Mouse (Mus musculus) heart, embryonic 10.5 days (tissue): Measurements from ENCODE around the gene Cflar. TPM values are rescaled to one million over a fixed set of nuclear protein-coding genes. Genes with fewer than 3 reads are reported as not detected.
"Not testable (repeated sequence)": the region's sequence is repeated elsewhere in the genome, so short reads cannot be mapped to it uniquely, and the experiment has no call there.

Experiments used
- DNase-seq: peaks from one replicate; pipeline ENCODE4 v3.0.0-alpha.2; 2017; ENCODE audit warnings: low spot score
- H3K27ac ChIP-seq: fragments of 300-500 bp; sonication (generic); 2 replicates; pipeline ENCODE4 v1.5.1; 2016; ENCODE audit warnings: mild to moderate bottlenecking
- H3K27me3 ChIP-seq: fragments of 300-500 bp; sonication (generic); 2 replicates; pipeline ENCODE4 v1.6.1; 2016; ENCODE audit warnings: mild to moderate bottlenecking; ENCODE audit not compliant: poor library complexity, insufficient read depth, severe bottlenecking
- H3K36me3 ChIP-seq: fragments of 300-500 bp; sonication (generic); 2 replicates; pipeline ENCODE4 v1.6.1; 2016; ENCODE audit warnings: mild to moderate bottlenecking, moderate library complexity
- H3K4me1 ChIP-seq: fragments of 300-500 bp; sonication (generic); 2 replicates; pipeline ENCODE4 v1.6.1; 2016; ENCODE audit warnings: mild to moderate bottlenecking
- H3K4me3 ChIP-seq: fragments of 300-500 bp; sonication (generic); 2 replicates; pipeline ENCODE4 v1.5.1; 2016; ENCODE audit warnings: mild to moderate bottlenecking, moderate library complexity
- H3K9me3 ChIP-seq: fragments of 300-500 bp; sonication (generic); 2 replicates; pipeline ENCODE4 v1.6.1; 2016; ENCODE audit warnings: mild to moderate bottlenecking, moderate library complexity
- WGBS: fragments of 180-500 bp; shearing (Covaris S2); methylation state at CpG from one replicate; pipeline ENCODE4 v1.1.7; 2016; 5-methylcytosine and 5-hydroxymethylcytosine counted together
- polyA plus RNA-seq: library from polyadenylated mRNA; unstranded; fragments of >200 nt; fragmentation: Nextera tagmentation; extraction: Ambion mirVana; gene quantifications from 2 replicates; pipeline ENCODE4 v1.2.1, GENCODE M21; 2016

Gene Cflar
- polyA plus RNA-seq, 1 experiment from 2014 or later = 31.6 TPM

DNA sequence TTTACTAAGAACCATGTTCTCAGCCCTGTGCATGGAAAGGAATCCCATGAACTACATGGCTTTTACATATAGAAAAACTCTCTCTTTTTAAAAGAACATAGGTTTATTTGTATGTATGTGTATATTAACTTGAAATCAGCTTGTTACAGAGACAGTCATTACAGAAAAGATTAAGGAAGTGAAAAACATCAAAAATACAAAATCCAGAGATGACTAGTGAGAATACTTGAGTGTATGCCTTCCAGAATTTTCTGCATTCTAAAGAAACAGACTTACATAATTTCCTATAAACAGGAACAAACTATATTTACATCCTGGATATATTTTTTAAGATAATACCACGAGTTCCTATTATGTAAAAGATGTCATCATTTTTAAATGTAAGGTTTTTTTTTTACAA lies 17.6 kb upstream of the Cflar start:
- H3K4me1 ChIP-seq = no peaks in the 10 kb centered on the region
- H3K27ac ChIP-seq = no peak overlapping the region
- 88% methylated on average over 1 of the region's 1 CpGs for WGBS
- no peaks in the 10 kb centered on the region for H3K9me3 ChIP-seq
- H3K36me3 ChIP-seq = no peaks in the 10 kb centered on the region
- H3K27me3 ChIP-seq = no peaks in the 10 kb centered on the region
- no peak overlapping the region for H3K4me3 ChIP-seq
- DNase-seq = no peak

DNA sequence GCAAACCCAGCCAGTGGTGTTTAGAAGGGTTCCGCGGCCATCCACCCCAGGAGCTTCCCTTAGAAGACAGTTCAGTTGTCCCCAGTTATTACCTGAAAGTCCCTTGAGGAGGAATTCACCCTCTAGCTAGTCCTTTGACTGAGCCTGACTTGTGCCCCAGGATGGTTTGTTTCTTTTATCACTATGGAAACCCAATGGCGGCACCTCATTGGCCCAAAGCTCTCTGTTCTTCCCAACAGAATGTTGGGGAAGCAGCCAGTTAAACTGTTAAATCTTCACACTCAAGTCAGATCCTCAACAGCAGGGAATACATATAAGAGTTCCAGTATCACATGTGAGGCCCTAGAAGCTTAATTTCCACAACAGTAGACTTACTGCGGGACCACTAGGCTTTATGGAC lies 15.5 kb upstream of the Cflar start, which contains the start of gene Als2cr12:
Als2cr12 (minus strand) TSS at position 180 of the 400 bp plus-strand sequence.
- H3K9me3 ChIP-seq, H3K27me3 ChIP-seq, H3K27ac ChIP-seq, DNase-seq, H3K36me3 ChIP-seq, H3K4me1 ChIP-seq, H3K4me3 ChIP-seq: not testable (repeated sequence)
- WGBS = 81% methylated on average over 4 of the region's 4 CpGs

DNA sequence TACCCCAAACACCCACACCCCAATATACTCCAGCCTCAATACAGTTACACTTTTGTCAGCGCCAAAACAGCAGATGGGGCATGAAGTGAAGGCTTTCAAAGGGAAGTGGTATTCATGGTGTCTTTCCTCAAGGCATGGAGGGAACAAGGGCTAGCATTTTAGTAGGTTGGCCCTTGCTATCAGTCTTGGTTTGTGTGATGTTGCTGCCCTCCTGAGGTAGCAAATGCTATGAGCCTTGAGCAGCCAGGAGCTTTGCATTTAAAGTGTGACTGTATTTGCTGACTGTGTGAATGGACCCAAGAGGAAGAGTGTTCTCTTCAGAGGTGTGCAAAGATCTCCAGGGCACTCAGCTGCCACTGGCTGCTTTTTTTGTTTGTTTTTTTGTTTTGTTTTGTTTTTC lies 13.7 kb upstream of the Cflar start:
- H3K27ac ChIP-seq, H3K36me3 ChIP-seq, DNase-seq, H3K4me3 ChIP-seq, H3K27me3 ChIP-seq, H3K4me1 ChIP-seq, H3K9me3 ChIP-seq: not testable (repeated sequence)
- 55% methylated on average over 1 of the region's 1 CpGs for WGBS

DNA sequence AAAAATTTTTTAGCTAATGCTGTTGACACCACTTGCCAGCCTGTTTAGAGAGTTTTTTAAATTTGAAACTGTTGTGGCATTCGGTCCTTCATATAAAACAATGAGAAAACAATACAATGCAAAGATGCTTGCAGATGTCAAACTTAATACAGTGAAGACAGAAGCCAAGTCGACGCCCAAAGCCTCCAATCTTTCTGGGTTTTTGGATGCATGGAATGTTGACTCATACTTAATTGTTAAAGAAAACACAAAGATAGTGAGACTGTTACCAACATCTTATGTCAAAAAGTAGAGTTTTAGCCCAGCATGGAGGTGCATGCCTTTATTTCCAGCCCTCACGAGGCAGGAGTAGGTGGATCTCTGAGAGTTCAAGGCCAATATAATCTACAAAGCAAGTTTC lies 12.5 kb upstream of the Cflar start:
- H3K9me3 ChIP-seq = no peaks in the 10 kb centered on the region
- no peak overlapping the region for H3K4me3 ChIP-seq
- H3K27ac ChIP-seq = no peak overlapping the region
- H3K4me1 ChIP-seq = no peaks in the 10 kb centered on the region
- 83% methylated on average over 4 of the region's 4 CpGs for WGBS
- no peaks in the 10 kb centered on the region for H3K36me3 ChIP-seq
- DNase-seq = no peak
- H3K27me3 ChIP-seq = no peaks in the 10 kb centered on the region

DNA sequence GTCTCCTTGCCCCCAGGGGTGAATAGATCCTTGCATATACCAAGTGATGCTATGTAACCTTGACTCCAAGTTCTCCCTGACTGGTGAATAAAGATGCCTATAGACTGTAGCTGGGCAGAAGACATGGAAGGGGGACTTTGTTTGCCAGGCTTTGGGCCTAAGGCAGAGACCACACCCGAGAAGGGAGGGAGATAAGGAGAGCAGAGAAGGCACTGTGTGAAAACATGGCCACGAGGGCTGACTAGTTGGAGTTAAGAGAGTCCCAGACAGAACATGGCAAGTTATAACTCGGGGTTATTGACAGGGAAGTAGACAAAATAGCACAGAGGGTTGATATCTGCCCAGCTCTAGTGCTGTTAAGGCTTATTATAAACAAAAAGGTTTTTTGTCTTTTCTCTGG lies 11.3 kb upstream of the Cflar start:
- WGBS = 34% methylated on average over 3 of the region's 3 CpGs
- H3K4me1 ChIP-seq = no peaks in the 10 kb centered on the region

DNA sequence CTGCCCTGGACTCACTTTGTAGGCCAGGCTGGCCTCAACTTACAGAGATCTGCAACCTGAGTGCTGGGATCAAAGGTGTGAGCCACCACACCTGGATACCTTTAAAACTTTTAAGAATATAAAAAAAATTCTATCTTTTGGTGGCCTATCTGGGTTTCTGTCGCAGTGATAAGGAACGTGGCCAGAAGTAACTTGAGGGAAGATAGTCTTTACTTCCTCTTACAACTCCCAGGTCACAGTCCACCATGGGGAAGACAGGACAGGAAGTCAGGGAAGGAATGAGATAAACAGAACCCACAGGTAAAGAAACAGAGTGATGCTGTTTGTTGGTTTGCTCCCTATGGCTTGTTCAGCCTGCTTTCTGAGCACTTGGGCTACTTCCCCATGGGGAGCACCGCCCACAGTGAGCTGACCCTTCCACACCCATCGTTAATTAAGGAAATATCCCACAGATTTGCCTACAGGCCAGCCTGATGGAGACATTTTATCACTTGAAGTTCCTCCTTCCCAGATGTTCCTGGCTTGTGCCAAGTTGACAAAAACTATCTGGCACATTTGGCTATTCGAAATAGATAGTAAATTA lies 10.6 kb upstream of the Cflar start:
- not testable (repeated sequence) for H3K4me1 ChIP-seq, H3K9me3 ChIP-seq, DNase-seq, H3K4me3 ChIP-seq, H3K27ac ChIP-seq, H3K36me3 ChIP-seq, H3K27me3 ChIP-seq
- WGBS = 63% methylated on average over 4 of the region's 5 CpGs

More for the DNA sequence above, 11.3 kb upstream of the Cflar start:
- DNase-seq = peak; percentile 46
- Histone ChIP-seq H3K27ac (no peak overlapping the region), H3K9me3 (no peaks in the 10 kb centered on the region), H3K4me3 (no peak overlapping the region), H3K27me3 (no peaks in the 10 kb centered on the region), H3K36me3 (no peaks in the 10 kb centered on the region)

DNA sequence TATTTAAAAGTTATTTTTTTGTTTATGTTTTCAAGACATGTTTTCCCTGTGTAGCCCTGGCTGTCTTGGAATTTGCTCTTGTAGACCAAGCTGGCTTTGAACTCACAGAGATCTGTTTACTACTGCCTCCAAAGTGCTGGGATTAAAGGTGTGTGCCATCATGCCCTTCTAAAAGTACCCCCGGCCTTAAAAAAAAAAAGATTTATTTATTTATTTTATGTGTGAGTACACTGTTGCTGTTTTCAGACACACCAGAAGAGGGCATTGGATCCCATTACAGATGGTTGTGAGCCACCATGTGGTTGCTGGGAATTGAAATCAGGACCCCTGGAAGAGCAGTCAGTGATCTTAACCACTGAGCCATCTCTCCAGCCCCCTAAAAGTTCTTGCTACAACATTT lies 1.3 kb upstream of the Cflar start:
- H3K27me3 ChIP-seq, H3K4me3 ChIP-seq, H3K9me3 ChIP-seq, H3K4me1 ChIP-seq, H3K27ac ChIP-seq, H3K36me3 ChIP-seq: not testable (repeated sequence)
- DNase-seq = peak; percentile 10
- WGBS = 94% methylated on average over 1 of the region's 1 CpGs

DNA sequence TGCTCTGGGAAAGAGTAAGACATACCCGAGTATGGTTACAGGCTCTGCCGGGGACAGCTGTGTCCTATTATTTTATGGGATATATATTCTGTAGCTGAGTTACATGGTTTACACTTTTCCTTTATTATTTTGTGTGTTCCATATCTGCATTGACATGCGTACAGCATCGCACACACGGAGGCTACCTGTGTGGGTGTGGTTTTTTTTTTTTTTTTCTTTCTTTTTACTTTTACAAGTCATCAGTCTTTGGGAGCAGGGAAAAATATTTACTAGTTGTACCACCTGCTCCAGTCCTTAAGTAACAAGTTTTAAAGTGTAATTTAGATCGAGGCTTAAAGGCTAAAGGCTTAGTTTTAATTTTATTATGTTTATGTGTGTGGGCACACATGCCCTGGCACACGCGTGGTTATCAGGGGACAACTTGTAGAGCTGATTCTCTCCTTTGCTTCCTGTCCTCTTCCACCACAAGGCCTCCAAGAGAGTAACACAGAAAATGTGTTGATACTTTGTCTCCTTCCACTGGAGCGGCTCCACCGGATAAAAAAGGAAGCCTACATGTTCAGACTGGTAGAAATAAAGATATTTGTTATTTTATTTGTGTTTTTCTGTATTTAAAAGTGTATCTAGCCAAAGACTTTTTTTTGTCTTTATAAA lies 470 bp upstream of the Cflar start:
- peaks cover 7% of the 10 kb centered on the region; the same call in 1 of the 2 replicates for H3K4me1 ChIP-seq
- peak overlapping the region; percentile 98 for H3K27ac ChIP-seq
- DNase-seq = peak; percentile 76
- peak overlapping the region; percentile 78 for H3K4me3 ChIP-seq
- H3K36me3 ChIP-seq = peaks cover 9% of the 10 kb centered on the region
- WGBS = 49% methylated on average over 10 of the region's 10 CpGs
- H3K27me3 ChIP-seq = no peaks in the 10 kb centered on the region
- no peaks in the 10 kb centered on the region for H3K9me3 ChIP-seq

DNA sequence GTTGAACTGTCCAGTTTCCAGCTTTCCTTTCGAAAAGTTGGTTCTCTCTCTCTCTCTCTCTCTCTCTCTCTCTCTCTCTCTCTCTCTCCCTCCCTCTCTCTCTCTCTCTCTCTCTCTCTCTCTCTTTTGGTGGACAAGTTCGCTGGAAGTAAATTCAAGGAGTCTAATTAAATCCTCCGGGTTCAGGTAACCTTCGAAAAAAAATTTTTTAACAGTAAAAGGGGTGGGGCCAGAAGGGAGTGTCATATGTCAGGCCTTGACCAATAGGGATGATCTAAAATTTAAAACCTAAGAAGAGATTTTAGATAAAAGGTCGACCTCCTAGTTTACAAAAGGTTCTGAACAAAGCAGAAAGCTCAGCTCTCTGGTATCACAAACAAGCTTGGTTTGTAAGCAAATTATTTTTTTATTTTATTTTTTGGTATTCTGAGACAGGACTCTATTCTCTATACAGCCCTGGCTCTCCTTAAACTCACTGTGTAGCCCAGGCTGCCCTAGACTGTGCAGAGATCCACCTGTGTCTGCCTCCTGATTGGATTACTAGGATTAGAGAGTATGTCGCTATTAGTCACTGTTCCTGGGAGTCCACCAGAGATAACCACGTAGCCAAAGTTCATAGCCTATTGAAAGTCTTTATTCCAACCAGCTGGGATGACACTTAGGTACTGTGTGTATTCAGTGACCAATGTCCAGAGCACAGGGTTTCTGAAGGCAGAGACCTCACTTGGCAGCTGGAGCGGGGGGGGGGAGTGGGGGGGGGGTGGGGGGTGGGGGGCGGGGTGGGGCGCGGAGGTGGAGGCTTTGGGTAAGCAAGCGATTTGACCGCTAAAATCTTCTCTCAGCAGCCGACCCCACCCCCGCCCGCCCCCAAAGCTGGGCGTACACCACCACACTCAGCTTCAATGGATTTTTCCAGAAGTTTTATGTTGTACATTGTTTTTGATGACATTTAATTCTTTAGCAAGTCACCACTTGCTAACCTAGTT lies 1.1 kb downstream of the Cflar start:
- peak; percentile 89 for DNase-seq
- peaks cover 11% of the 10 kb centered on the region; the same call in 1 of the 2 replicates for H3K4me1 ChIP-seq
- peak overlapping the region; percentile 78 for H3K4me3 ChIP-seq
- WGBS = 3% methylated on average over 13 of the region's 17 CpGs
- no peaks in the 10 kb centered on the region for H3K27me3 ChIP-seq
- H3K36me3 ChIP-seq = peaks cover 15% of the 10 kb centered on the region
- peak overlapping the region; percentile 98 for H3K27ac ChIP-seq
- no peaks in the 10 kb centered on the region for H3K9me3 ChIP-seq

DNA sequence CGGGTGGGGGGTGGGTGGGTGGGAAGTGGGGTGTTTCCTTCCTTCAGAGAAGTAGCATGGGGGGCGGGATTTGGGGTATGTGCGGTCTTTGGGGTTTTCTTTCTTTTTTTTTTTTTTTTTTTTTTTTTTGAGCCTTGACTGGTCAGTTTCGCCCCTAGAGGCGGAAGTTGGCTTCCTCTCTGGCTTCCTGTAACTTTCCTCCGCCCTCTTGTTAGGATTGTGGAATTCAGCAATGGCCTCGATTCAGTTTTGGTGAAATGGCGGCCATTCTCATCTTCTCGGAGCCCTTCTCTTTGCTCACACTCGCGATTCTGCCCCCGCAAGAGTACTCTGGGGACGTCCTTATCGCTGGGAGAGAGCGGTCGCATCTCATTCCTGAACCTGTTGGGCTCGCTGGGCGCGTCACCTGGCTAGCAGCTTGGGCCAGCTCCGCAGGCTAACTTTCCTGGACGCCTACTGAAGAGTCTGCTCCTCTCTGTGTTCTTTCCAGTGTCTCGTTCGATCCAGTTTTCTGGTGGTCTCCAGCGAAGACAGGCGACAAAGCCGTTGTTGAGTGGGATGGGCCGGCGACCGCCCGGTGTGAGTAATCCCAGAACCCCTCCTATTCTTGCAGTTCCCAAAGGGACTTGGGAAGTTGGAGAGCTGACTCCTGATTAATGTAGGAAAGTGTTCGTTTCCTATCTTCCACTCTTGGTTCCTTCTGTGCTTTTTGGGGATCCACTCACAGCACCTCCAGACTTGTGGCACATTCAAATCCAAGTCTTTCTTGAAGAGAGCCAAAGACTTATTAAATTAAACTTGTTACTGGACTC lies 2.0 kb downstream of the Cflar start:
- Histone ChIP-seq H3K27me3 (no peaks in the 10 kb centered on the region), H3K9me3 (no peaks in the 10 kb centered on the region), H3K36me3 (peaks cover 22% of the 10 kb centered on the region), H3K4me1 (peaks cover 11% of the 10 kb centered on the region; the same call in 1 of the 2 replicates), H3K4me3 (peak overlapping the region; percentile 78), H3K27ac (peak overlapping the region; percentile 98)
- DNase-seq = peak; percentile 83
- WGBS = 4% methylated on average over 29 of the region's 31 CpGs

DNA sequence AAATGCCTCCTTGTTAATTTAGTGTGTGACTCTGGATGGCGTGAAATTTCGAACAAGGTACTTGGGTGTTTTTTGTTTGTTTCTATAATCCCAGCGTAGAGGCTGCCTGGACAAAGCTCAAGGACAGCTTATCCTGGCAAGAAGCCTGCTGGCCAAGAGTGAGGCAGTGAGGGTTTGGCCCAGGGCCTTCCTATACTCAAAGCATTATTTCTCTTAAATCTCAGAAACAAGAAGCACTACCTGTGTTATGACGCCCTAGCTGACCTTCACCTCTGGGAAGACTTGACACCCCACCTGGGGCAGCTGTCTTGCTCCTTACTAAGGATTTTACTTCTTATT lies 2.6 kb downstream of the Cflar start:
- DNase-seq = no peak
- 56% methylated on average over 4 of the region's 4 CpGs for WGBS
- Histone ChIP-seq H3K4me3 (peak overlapping the region; percentile 78), H3K36me3 (peaks cover 24% of the 10 kb centered on the region), H3K27ac (peak overlapping the region; percentile 98), H3K4me1 (peaks cover 11% of the 10 kb centered on the region; the same call in 1 of the 2 replicates), H3K9me3 (no peaks in the 10 kb centered on the region), H3K27me3 (no peaks in the 10 kb centered on the region)

DNA sequence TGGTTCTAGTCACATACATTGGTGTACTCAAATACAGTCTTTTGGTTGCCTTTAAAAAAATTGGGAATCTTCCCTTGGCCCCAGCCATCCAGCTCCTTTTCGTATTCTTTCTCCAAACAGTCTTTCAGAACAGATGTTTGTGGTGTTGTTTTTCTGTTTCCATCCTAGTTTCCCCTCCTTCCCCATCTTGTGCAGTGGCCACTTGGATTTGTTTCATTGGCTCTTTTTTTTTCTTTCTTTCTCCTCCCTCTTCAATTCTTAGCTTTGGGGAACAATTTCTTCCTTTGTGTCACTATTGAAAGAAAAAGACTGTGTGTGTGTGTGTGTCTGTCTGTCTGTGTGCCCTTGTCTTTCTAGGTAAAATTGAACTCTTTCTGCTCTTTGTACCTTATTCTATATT lies 3.1 kb downstream of the Cflar start:
- H3K27ac ChIP-seq = peak overlapping the region; percentile 98; the same call in 1 of the 2 replicates

More for the DNA sequence above, 3.1 kb downstream of the Cflar start:
- H3K9me3 ChIP-seq = no peaks in the 10 kb centered on the region
- H3K4me3 ChIP-seq = peak overlapping the region; percentile 78
- H3K4me1 ChIP-seq = peaks cover 11% of the 10 kb centered on the region; the same call in 1 of the 2 replicates
- peaks cover 28% of the 10 kb centered on the region for H3K36me3 ChIP-seq
- no peaks in the 10 kb centered on the region for H3K27me3 ChIP-seq
- no peak for DNase-seq
- WGBS = 68% methylated on average over 1 of the region's 1 CpGs
